Mouse (Mus musculus): ENCODE measurements around the gene Hoxb5. TPM values are rescaled to one million over a fixed set of nuclear protein-coding genes. Genes with fewer than 3 reads are reported as not detected.

Hoxb5 gene
- polyA plus RNA-seq, 1 experiment = 1.3 TPM

DNA sequence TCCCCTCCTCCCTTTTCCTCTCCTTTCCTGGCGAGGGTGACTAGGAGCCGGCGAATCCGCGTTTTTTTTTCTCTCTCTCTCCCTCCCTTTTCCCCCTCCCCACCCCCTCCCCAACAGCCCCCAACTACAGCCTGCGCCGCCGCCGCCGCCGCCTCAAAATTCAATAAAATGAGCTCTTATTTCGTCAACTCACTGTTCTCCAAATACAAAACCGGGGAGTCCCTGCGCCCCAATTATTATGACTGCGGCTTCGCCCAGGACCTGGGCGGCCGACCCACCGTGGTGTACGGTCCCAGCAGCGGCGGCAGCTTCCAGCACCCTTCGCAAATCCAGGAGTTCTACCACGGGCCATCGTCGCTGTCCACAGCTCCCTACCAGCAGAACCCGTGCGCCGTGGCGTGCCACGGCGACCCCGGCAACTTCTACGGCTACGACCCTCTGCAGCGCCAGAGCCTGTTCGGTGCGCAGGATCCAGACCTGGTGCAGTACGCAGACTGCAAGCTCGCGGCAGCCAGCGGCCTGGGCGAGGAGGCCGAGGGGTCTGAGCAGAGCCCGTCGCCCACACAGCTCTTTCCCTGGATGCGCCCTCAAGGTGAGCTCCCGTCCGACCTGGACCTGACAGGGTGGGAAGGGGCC, 20.2 kb upstream of the Hoxb5 start:
- no peak overlapping the region for H3K27ac ChIP-seq (ENCODE audit: control insufficient read depth, insufficient read depth, low read depth, low read length, poor library complexity)
- no peaks in the 10 kb centered on the region for H3K4me1 ChIP-seq (ENCODE audit: control insufficient read depth, insufficient read depth, low read length)
- 3% methylated on average over 49 of the region's 49 CpGs for WGBS
- H3K4me3 ChIP-seq (replicated peaks; ENCODE audit: control insufficient read depth, low read depth, low read length) = no peak overlapping the region
- no peak for TF ChIP-seq POLR2A (IDR thresholded peaks at IDR 0.05; ENCODE audit: borderline replicate concordance, control insufficient read depth, low read depth, low read length)
- TF ChIP-seq CTCF (IDR thresholded peaks at IDR 0.05; ENCODE audit: control insufficient read depth, insufficient read depth, low read length) = no peak

DNA sequence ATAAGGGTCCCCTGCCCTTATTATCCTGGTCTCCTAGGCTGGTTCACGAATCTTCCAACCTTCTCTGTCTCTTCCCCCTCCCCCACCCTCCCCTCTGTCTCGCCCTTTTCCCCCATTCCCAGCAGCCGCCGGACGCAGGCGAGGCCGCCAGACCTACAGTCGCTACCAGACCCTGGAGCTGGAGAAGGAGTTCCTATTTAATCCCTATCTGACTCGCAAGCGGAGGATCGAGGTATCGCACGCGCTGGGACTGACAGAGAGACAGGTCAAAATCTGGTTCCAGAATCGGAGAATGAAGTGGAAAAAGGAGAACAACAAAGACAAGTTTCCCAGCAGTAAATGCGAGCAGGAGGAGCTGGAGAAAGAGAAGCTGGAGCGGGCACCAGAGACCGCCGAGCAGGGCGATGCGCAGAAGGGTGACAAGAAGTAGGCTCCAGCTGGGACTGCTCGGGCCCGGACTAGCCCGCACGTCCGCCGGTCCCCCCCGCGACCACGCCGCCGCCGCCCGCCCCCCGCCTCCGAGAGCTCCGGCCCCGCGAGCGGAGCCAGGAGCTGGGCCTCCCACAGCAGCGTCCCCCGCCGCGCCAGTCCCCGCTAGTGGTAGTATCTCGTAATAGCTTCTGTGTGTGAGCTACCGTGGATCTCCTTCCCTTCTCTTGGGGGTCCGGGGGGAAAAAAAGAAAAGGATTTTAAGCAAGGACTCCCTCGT, 18.9 kb upstream of the Hoxb5 start:
- H3K4me3 ChIP-seq (replicated peaks; ENCODE audit: control insufficient read depth, low read depth, low read length) = no peak overlapping the region
- WGBS = under 1% methylated on average over 49 of the region's 49 CpGs

DNA sequence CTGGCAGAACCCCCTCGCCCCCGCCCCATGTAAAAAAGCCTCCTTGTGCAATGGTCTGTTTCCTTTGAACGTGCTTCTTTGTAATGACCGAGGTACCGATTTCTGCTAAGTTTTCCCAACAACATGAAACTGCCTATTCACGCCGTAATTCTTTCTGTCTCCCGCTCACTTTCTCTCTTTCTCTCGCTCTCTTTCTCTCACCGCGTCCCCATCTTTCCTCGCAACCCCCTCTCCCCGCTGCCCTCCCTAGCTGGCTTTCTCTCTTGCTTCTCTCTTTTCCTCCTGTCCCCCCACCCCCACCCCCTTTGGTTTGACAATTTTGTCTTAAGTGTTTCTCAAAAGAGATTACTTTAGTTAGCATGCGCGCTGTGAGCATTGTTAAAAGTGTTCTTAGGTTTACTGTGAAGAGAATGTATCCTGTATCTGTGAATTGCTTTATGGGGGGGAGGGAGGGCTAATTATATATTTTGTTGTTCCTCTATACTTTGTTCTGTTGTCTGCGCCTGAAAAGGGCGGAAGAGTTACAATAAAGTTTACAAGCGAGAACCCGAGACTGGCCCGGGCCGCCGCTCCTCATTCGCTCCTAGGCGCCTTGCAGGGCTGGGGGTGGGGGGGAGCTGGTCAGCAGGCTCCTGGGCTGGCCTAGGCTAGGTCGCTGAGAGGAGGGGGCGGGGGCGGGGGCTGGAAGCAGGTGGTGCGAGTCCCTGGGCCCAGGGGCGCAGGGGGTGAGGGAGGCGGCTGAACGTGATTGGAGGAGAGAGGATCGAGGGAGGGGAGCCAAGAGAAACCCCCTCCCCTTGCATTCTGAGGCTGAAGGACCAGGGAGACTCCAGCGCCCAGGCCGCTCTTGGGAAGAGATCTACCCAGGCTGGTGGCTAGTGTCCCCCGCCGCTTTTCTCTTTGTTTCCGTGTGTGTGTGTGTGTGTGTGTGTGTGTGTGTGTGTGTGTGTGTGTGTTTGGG, 18.1 kb upstream of the Hoxb5 start:
- no peak overlapping the region for H3K27ac ChIP-seq (ENCODE audit: control insufficient read depth, insufficient read depth, low read depth, low read length, poor library complexity)
- 5% methylated on average over 35 of the region's 37 CpGs for WGBS
- no peaks in the 10 kb centered on the region for H3K4me1 ChIP-seq (ENCODE audit: control insufficient read depth, insufficient read depth, low read length)
- no peak overlapping the region for H3K4me3 ChIP-seq (replicated peaks; ENCODE audit: control insufficient read depth, low read depth, low read length)
- no peak for TF ChIP-seq POLR2A (IDR thresholded peaks at IDR 0.05; ENCODE audit: borderline replicate concordance, control insufficient read depth, low read depth, low read length)
- no peak for TF ChIP-seq CTCF (IDR thresholded peaks at IDR 0.05; ENCODE audit: control insufficient read depth, insufficient read depth, low read length)

More for the DNA sequence above, 18.9 kb upstream of the Hoxb5 start:
- TF ChIP-seq POLR2A (IDR thresholded peaks at IDR 0.05; ENCODE audit: borderline replicate concordance, control insufficient read depth, low read depth, low read length) = no peak
- no peak for TF ChIP-seq CTCF (IDR thresholded peaks at IDR 0.05; ENCODE audit: control insufficient read depth, insufficient read depth, low read length)
- Histone ChIP-seq H3K27ac (ENCODE audit: control insufficient read depth, insufficient read depth, low read depth, low read length, poor library complexity) (no peak overlapping the region), H3K4me1 (ENCODE audit: control insufficient read depth, insufficient read depth, low read length) (no peaks in the 10 kb centered on the region)

DNA sequence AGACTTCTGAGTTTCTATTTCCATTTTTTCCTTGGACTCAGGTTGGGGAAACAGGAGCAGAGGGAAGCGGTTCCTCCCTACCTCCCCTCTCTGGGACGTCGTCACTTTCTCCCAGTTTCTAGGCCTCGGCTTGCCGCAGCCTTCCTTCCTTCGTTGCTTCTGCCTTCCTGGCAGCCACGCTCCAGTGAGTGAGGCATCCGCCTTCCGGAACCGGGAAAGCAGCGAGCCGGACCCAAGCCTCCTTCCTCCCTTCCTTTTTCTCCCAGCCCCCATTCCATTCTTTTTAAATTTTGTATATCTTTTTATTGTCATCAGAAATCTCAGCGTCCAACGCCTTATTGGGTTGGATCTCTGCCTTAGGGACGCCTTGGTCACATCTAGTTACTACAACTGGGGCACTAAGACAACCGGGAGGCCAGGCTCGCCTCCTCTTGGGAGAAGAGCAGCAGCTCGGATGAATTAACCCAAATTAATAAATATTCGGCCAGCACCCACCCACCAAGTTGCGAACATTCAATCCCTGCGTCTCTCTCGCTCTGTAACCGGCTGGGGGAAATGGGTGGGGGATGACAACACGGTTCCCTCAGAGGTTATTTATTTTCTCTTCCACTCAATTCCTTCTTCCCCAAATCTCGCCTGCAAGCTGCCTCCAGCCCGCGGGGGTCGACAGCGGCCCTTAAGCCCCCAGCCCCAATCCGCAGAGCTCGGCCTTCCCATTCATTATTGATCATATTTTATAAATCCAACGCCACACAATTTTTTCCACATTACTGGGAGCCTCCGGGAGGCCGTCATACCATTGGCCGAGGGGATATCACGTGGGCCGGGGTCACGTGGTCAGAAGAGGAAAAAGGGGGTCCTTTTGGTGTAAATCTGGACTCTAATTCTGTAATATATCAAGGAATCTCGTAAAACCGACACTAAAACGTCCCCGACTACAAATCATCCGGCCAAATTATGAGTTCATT, 17.1 kb upstream of the Hoxb5 start, which contains the start of gene Hoxb7:
Hoxb7 (plus strand) TSS at position 853 of the 968 bp plus-strand sequence.
- TF ChIP-seq CTCF (IDR thresholded peaks at IDR 0.05; ENCODE audit: control insufficient read depth, insufficient read depth, low read length) (no peak), POLR2A (IDR thresholded peaks at IDR 0.05; ENCODE audit: borderline replicate concordance, control insufficient read depth, low read depth, low read length) (no peak)
- Histone ChIP-seq H3K4me3 (replicated peaks; ENCODE audit: control insufficient read depth, low read depth, low read length) (no peak within 1 kb of the TSS), H3K4me1 (ENCODE audit: control insufficient read depth, insufficient read depth, low read length) (no peaks in the 10 kb centered on the region), H3K27ac (ENCODE audit: control insufficient read depth, insufficient read depth, low read depth, low read length, poor library complexity) (no peak within 1 kb of the TSS)
- WGBS = 1% methylated on average over 43 of the region's 43 CpGs

DNA sequence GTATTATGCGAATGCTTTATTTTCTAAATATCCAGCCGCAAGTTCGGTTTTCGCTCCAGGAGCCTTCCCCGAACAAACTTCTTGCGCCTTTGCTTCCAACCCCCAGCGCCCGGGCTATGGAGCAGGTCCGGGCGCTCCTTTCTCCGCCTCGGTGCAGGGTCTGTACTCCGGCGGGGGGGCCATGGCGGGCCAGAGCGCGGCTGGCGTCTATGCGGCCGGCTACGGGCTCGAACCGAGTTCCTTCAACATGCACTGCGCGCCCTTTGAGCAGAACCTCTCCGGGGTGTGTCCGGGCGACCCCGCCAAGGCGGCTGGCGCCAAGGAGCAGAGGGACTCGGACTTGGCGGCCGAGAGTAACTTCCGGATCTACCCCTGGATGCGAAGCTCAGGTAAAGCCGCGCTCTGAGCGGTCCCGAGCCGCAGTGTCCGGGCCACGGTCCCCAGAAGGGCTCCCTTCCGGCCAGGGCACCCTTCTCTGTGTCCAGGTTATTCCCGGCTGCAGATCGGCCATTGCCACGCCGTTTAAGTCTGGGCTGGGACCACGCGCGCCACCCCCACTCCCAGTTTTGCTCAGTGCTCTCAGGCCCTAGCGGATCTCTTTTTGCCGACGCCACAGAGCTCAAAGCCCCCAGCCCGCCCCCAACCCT, 16.3 kb upstream of the Hoxb5 start:
- Histone ChIP-seq H3K4me1 (ENCODE audit: control insufficient read depth, insufficient read depth, low read length) (no peaks in the 10 kb centered on the region), H3K4me3 (replicated peaks; ENCODE audit: control insufficient read depth, low read depth, low read length) (no peak overlapping the region), H3K27ac (ENCODE audit: control insufficient read depth, insufficient read depth, low read depth, low read length, poor library complexity) (no peak overlapping the region)
- TF ChIP-seq CTCF (IDR thresholded peaks at IDR 0.05; ENCODE audit: control insufficient read depth, insufficient read depth, low read length) = no peak
- no peak for TF ChIP-seq POLR2A (IDR thresholded peaks at IDR 0.05; ENCODE audit: borderline replicate concordance, control insufficient read depth, low read depth, low read length)
- WGBS = 5% methylated on average over 55 of the region's 55 CpGs

DNA sequence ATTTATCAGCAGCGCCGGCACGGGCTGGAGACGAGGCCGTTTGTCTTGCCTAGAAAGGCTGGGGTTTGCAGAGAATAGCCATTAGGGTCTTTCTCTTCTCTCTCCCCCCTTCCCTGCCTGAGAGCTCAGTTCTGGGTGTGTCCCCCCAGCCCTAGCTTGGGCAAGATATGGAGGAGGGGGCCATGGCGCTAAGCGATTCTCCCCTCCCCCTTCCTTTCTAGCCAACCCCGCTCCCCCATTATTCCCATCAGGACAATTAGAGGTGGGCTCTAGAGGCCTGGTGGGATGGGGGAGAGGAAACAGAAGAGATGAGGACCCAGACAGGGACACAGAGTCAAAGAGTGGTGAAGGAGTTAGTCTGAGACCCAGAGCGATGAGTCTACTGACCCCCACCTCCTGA, 15.7 kb upstream of the Hoxb5 start:
- Histone ChIP-seq H3K4me3 (replicated peaks; ENCODE audit: control insufficient read depth, low read depth, low read length) (no peak overlapping the region), H3K4me1 (ENCODE audit: control insufficient read depth, insufficient read depth, low read length) (no peaks in the 10 kb centered on the region), H3K27ac (ENCODE audit: control insufficient read depth, insufficient read depth, low read depth, low read length, poor library complexity) (no peak overlapping the region)
- WGBS = 37% methylated on average over 9 of the region's 9 CpGs
- TF ChIP-seq POLR2A (IDR thresholded peaks at IDR 0.05; ENCODE audit: borderline replicate concordance, control insufficient read depth, low read depth, low read length) = no peak
- no peak for TF ChIP-seq CTCF (IDR thresholded peaks at IDR 0.05; ENCODE audit: control insufficient read depth, insufficient read depth, low read length)

Data from bone marrow, adult 2 months (tissue).